Mouse (Mus musculus) ES-Bruce4 (cell line): ENCODE measurements around the gene Rnf11. TPM values are rescaled to one million over a fixed set of nuclear protein-coding genes. Genes with fewer than 3 reads are reported as not detected.

Source experiments
- H3K27ac ChIP-seq: 2 replicates; pipeline ENCODE4 v1.5.1; 2012; ENCODE audit warnings: low read length, inconsistent platforms; ENCODE audit not compliant: insufficient read depth
- H3K27me3 ChIP-seq: 2 replicates; pipeline ENCODE4 v1.6.1; 2012; ENCODE audit warnings: mild to moderate bottlenecking, low read length, inconsistent platforms; ENCODE audit not compliant: control insufficient read depth, poor library complexity, insufficient read depth, severe bottlenecking
- H3K36me3 ChIP-seq: 2 replicates; pipeline ENCODE4 v1.6.1; 2012; ENCODE audit warnings: inconsistent platforms, mild to moderate bottlenecking, low read length, moderate library complexity; ENCODE audit not compliant: control insufficient read depth, poor library complexity, insufficient read depth, severe bottlenecking
- H3K4me1 ChIP-seq: one replicate; pipeline ENCODE4 v1.8.1; 2011; ENCODE audit warnings: low read length; ENCODE audit not compliant: control insufficient read depth, insufficient read depth
- H3K4me3 ChIP-seq: 2 replicates; pipeline ENCODE4 v1.5.1; 2011; ENCODE audit warnings: low read depth, mild to moderate bottlenecking, low read length
- H3K9ac ChIP-seq: 2 replicates; pipeline ENCODE4 v1.6.1; 2012; ENCODE audit warnings: low read depth, mild to moderate bottlenecking, inconsistent platforms; ENCODE audit not compliant: poor library complexity, severe bottlenecking
- H3K9me3 ChIP-seq: replicated peaks from 2 replicates; pipeline ENCODE4 v1.6.1; 2012; ENCODE audit warnings: mild to moderate bottlenecking, low read length, inconsistent platforms; ENCODE audit not compliant: control insufficient read depth, poor library complexity, insufficient read depth, severe bottlenecking
- CTCF ChIP-seq: IDR thresholded peaks from one replicate; pipeline ENCODE4 v1.8.1; 2011; ENCODE audit warnings: low read depth, low read length
- EP300 ChIP-seq: IDR thresholded peaks from 2 replicates; pipeline ENCODE4 v1.6.1; 2011; ENCODE audit warnings: low read depth, low read length; ENCODE audit not compliant: insufficient read depth
- POLR2A ChIP-seq: IDR thresholded peaks from one replicate; pipeline ENCODE4 v1.8.1; 2011; ENCODE audit warnings: low read length; ENCODE audit not compliant: insufficient read depth
- polyA plus RNA-seq: library from polyadenylated mRNA; stranded (reverse); fragments of >200 nt; gene quantifications from 2 replicates; pipeline ENCODE4 v1.2.4, GENCODE M21; 2011; ENCODE audit warnings: low read depth; ENCODE audit not compliant: missing spikeins, insufficient read depth, insufficient read length

The Rnf11 gene
- 31.6 and 33.1 TPM in 2 replicates for polyA plus RNA-seq

- no peaks in the 10 kb centered on the region for H3K4me1 ChIP-seq
These were observed at the start of gene Rnf11 for GRCm38 (mm10) chr4:109484621-109485020. Gene Rnf11 (minus strand): TSS chr4:109484728.

GRCm38 (mm10) chr4:109531111-109531510 lies 46.6 kb upstream of the Rnf11 start, which contains the start of gene 4930522H14Rik:
Gene 4930522H14Rik (minus strand): TSS chr4:109531297.
- Histone ChIP-seq H3K27ac (no peak within 1 kb of the TSS), H3K9me3 (no peaks in the 10 kb centered on the region), H3K4me3 (no peak within 1 kb of the TSS), H3K9ac (no peak within 1 kb of the TSS), H3K27me3 (no peaks in the 10 kb centered on the region), H3K4me1 (no peaks in the 10 kb centered on the region), H3K36me3 (no peaks in the 10 kb centered on the region)
- no peak for TF ChIP-seq POLR2A
- TF ChIP-seq CTCF, result no peak
- no peak for TF ChIP-seq EP300

More at GRCm38 (mm10) chr4:109484621-109485020, at the start of gene Rnf11:
- Histone ChIP-seq H3K36me3 (no peaks in the 10 kb centered on the region), H3K27ac (no peak within 1 kb of the TSS), H3K9ac (no peak within 1 kb of the TSS), H3K27me3 (no peaks in the 10 kb centered on the region), H3K4me3 (no peak within 1 kb of the TSS), H3K9me3 (no peaks in the 10 kb centered on the region)
- no peak for TF ChIP-seq POLR2A
- no peak for TF ChIP-seq CTCF
- TF ChIP-seq EP300, result no peak

DNA sequence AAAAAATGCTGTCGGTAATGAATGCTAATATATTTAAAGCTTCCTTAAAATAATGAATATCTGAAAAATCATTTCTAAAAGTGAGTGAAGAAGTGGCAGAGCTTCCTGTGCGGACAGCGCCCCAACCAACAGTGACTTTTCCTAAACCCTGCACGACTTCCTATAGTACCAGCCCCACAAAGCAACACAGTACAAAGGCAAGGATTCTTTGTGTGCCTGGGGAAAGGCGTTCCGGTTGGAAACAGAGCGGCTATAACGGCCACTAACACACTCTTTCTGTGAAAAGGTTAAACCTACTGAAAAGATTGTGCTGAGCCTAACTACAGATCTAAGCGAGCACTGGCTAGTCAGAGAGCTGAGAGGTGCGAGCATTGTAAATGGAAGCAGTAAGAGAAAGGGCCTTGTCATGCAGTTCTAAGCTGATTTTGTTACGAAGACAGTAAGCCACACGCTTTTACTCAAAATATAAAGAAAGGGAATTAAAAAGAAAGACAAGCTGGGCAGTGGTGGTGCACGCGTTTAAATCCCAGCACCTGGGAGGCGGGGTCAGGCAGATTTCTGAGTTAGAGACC lies 45.8 kb upstream of the Rnf11 start:
- Histone ChIP-seq H3K9ac (no peak overlapping the region), H3K4me1 (no peaks in the 10 kb centered on the region), H3K9me3 (no peaks in the 10 kb centered on the region), H3K27ac (no peak overlapping the region), H3K4me3 (no peak overlapping the region), H3K27me3 (no peaks in the 10 kb centered on the region), H3K36me3 (no peaks in the 10 kb centered on the region)
- TF ChIP-seq POLR2A (no peak), EP300 (no peak), CTCF (no peak)

DNA sequence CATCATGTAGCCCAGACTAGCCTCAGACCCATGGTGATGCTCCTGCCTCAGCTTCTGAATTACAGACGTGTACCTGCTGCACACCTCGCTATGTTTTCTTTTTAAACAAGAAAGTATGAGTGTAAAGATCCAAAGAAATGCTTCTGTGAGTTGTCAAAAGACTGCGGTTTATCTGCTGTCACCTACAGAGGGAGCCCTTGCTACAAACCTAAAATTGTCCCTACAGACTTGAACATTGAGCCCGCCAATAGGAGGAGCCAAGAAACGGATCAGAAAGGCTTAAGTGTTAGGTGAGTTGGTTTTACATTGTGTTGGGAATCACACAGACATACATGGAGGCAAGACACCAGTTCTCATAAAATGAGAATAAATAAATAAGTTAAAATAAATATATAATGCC lies 20.4 kb upstream of the Rnf11 start:
- TF ChIP-seq EP300, result no peak

DNA sequence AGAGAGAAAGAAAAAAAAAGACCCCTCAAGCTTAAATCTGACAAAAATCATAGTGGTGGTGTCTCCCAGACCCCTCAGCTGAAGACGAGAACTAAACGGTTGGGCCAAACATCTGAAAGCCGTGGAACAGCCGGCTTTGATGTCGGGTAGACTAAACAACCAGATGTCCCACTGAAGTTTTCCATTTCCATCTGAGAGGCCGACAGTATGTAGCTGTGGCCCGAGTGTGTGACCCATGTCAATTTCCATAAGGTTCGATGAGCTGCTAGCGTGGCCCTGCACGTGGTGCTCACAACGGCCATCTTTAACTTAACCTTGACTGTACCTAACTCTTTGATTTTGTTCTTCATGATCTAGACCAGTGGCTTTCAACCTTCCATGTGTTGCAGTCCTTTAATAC lies 13.9 kb upstream of the Rnf11 start:
- H3K4me3 ChIP-seq, result no peak overlapping the region
- no peaks in the 10 kb centered on the region for H3K4me1 ChIP-seq

More for the DNA sequence above, 20.4 kb upstream of the Rnf11 start:
- Histone ChIP-seq H3K4me3 (no peak overlapping the region), H3K36me3 (no peaks in the 10 kb centered on the region), H3K27ac (no peak overlapping the region), H3K9me3 (no peaks in the 10 kb centered on the region), H3K4me1 (no peaks in the 10 kb centered on the region), H3K27me3 (no peaks in the 10 kb centered on the region), H3K9ac (no peak overlapping the region)

GRCm38 (mm10) chr4:109493581-109493980 lies 9.1 kb upstream of the Rnf11 start:
- H3K4me3 ChIP-seq, result no peak overlapping the region
- H3K36me3 ChIP-seq, result no peaks in the 10 kb centered on the region
- H3K4me1 ChIP-seq, result no peaks in the 10 kb centered on the region
- no peaks in the 10 kb centered on the region for H3K27me3 ChIP-seq
- no peak overlapping the region for H3K27ac ChIP-seq
- TF ChIP-seq CTCF (no peak), EP300 (no peak), POLR2A (no peak)
- no peak overlapping the region for H3K9ac ChIP-seq
- H3K9me3 ChIP-seq, result no peaks in the 10 kb centered on the region

More for the DNA sequence above, 13.9 kb upstream of the Rnf11 start:
- H3K27me3 ChIP-seq, result no peaks in the 10 kb centered on the region
- H3K36me3 ChIP-seq, result no peaks in the 10 kb centered on the region
- no peak overlapping the region for H3K9ac ChIP-seq
- H3K27ac ChIP-seq, result no peak overlapping the region
- TF ChIP-seq POLR2A, result no peak
- no peak for TF ChIP-seq CTCF
- no peak for TF ChIP-seq EP300
- no peaks in the 10 kb centered on the region for H3K9me3 ChIP-seq
